ENCODE assay signal across 8 mouse cellular contexts in the genomic region with DNA sequence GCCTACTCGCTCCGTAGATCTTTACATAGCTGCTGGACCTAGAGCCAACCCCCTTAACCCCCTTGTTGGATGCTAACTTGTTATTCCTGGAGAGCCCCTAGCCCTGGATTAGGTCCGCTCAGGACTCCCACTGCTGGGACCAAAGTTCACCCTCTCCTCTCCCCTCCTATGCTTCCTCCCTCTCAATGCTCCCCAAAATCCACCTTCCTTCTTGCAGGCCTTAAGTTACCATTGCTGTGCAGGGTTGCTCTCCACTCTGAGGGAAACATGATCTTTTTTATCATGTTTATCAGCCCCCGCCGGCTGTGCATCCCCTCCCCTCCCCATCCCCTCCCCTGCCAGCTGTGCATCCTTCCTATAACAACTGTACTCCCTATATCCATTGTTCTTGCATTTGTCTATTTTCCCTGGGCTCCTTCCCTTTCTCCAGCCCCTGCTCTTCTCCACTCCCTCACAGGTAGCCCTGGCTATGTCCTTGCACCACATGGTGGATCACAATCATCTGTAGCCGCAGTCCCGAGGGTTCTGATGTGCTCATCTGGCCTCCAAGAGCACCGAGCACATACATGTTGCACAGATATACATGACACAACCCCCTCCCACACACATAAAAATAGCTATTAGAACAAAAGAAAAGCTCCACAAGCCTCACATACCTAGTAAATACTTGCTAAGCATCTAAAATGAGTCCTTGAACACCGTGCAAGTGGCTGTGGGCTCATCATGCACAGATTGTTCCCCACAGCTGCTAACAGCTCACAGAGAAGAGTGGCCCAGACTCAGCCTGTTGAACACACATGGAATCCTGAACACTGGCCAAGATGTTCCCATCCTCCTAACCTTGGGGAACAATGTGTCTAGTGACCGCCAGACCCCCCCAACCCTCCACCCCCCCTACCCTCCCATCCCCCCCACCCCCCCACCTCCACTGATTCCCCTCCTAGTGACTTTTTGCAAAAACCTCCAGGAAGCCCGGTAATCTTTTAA. TPM values are rescaled to one million over a fixed set of nuclear protein-coding genes. Genes with fewer than 3 reads are reported as not detected.
A peak's percentile ranks its signal among the peaks of the same experiment; 100 is the strongest.
DNase-seq lines count a peak whose midpoint lies in the region; ATAC-seq and TF ChIP-seq lines count a peak whose summit lies in the region.

No protein-coding gene starts in this region.

- peak overlapping the region; percentile 29; the same call in 1 of the 2 replicates for H3K9ac ChIP-seq in neural tube, embryonic 11.5 days (ENCODE audit: low read length)
- peak overlapping the region; percentile 5 for H3K9ac ChIP-seq in heart, embryonic 15.5 days
- peak overlapping the region; percentile 48 for H3K9ac ChIP-seq in liver, postnatal 0 days (replicated peaks)

- 32% methylated on average over 11 of the region's 11 CpGs for WGBS in neural tube, embryonic 11.5 days
- 29% methylated on average over 11 of the region's 11 CpGs for WGBS in heart, embryonic 15.5 days
- WGBS in liver, postnatal 0 days (ENCODE audit: insufficient replicate concordance), result 33% methylated on average over 11 of the region's 11 CpGs

- no peaks in the 10 kb centered on the region for H3K9me3 ChIP-seq in neural tube, embryonic 11.5 days (ENCODE audit: control insufficient read depth, low read length)
- no peaks in the 10 kb centered on the region for H3K9me3 ChIP-seq in heart, embryonic 15.5 days (replicated peaks)
- no peaks in the 10 kb centered on the region for H3K9me3 ChIP-seq in liver, postnatal 0 days (ENCODE audit: low read length)

- ATAC-seq in neural tube, embryonic 11.5 days (ENCODE audit: insufficient read depth, low FRiP score, low TSS enrichment), result no peak
- ATAC-seq in heart, embryonic 15.5 days (replicated peaks; ENCODE audit: insufficient number of reproducible peaks, insufficient read depth, low FRiP score, low read depth), result no peak; the same call in 1 of the 2 replicates
- ATAC-seq in liver, postnatal 0 days, result no peak

- no peaks in the 10 kb centered on the region for H3K36me3 ChIP-seq in neural tube, embryonic 11.5 days (ENCODE audit: control insufficient read depth, insufficient read depth, low read length)
- H3K36me3 ChIP-seq in heart, embryonic 15.5 days, result peaks cover 6% of the 10 kb centered on the region
- no peaks in the 10 kb centered on the region for H3K36me3 ChIP-seq in liver, postnatal 0 days (replicated peaks; ENCODE audit: insufficient read depth, low read length)
- no peaks in the 10 kb centered on the region for H3K36me3 ChIP-seq in testis, adult 2 months (ENCODE audit: control insufficient read depth, insufficient read depth, low read length)

- no peak for TF ChIP-seq CTCF in liver, postnatal 0 days (IDR thresholded peaks at IDR 0.05; ENCODE audit: low read depth)
- TF ChIP-seq CTCF in testis, adult 2 months (IDR thresholded peaks at IDR 0.05; ENCODE audit: control insufficient read depth, insufficient read depth, insufficient replicate concordance, low read depth, low read length), result no peak

- peak overlapping the region; percentile 28; the same call in 1 of the 2 replicates for H3K4me2 ChIP-seq in neural tube, embryonic 11.5 days (ENCODE audit: low read depth)
- peak overlapping the region; percentile 67 for H3K4me2 ChIP-seq in heart, embryonic 15.5 days
- H3K4me2 ChIP-seq in liver, postnatal 0 days (ENCODE audit: low read depth, low read length), result peak overlapping the region; percentile 94

- no peak for DNase-seq in neural tube, embryonic 11.5 days (ENCODE audit: low spot score)
- DNase-seq in neural tube, embryonic 10.5 days (ENCODE audit: extremely low spot score, low spot score), result no peak
- no peak for DNase-seq in liver, postnatal 0 days
- no peak for DNase-seq in left cerebral cortex, adult 11 months (ENCODE audit: low spot score)
- no peak for DNase-seq in gastrocnemius, postnatal 4 days (ENCODE audit: low spot score in 2 of 2)
- DNase-seq in retina, postnatal 1 day, result no peak

- H3K27me3 ChIP-seq in neural tube, embryonic 11.5 days (ENCODE audit: control insufficient read depth, insufficient read depth, low read length), result no peaks in the 10 kb centered on the region
- no peaks in the 10 kb centered on the region for H3K27me3 ChIP-seq in heart, embryonic 15.5 days
- no peaks in the 10 kb centered on the region for H3K27me3 ChIP-seq in liver, postnatal 0 days (ENCODE audit: insufficient read depth, low read length)
- H3K27me3 ChIP-seq in testis, adult 2 months (ENCODE audit: control insufficient read depth, insufficient read depth, low read length), result no peaks in the 10 kb centered on the region

- H3K4me1 ChIP-seq in neural tube, embryonic 11.5 days (ENCODE audit: control insufficient read depth, insufficient read depth, low read length), result peaks cover 9% of the 10 kb centered on the region
- H3K4me1 ChIP-seq in heart, embryonic 15.5 days (replicated peaks), result peaks cover 38% of the 10 kb centered on the region
- H3K4me1 ChIP-seq in liver, postnatal 0 days (ENCODE audit: insufficient read depth), result peaks cover 32% of the 10 kb centered on the region
- peaks cover 5% of the 10 kb centered on the region for H3K4me1 ChIP-seq in testis, adult 2 months (ENCODE audit: control insufficient read depth, insufficient read depth, low read length)

- no peak for TF ChIP-seq POLR2A in testis, adult 2 months (IDR thresholded peaks at IDR 0.05; ENCODE audit: control insufficient read depth, low read depth, low read length)

- H3K4me3 ChIP-seq in neural tube, embryonic 11.5 days (ENCODE audit: low read depth, low read length), result peak overlapping the region; percentile 13; the same call in 1 of the 2 replicates
- peak overlapping the region; percentile 40 for H3K4me3 ChIP-seq in heart, embryonic 15.5 days
- H3K4me3 ChIP-seq in liver, postnatal 0 days (ENCODE audit: low read depth, low read length), result peak overlapping the region; percentile 29
- H3K4me3 ChIP-seq in testis, adult 2 months (ENCODE audit: control insufficient read depth, low read depth, low read length), result no peak overlapping the region

- TF ChIP-seq EP300 in liver, postnatal 0 days (IDR thresholded peaks at IDR 0.05; ENCODE audit: low read depth), result no peak

- H3K27ac ChIP-seq in neural tube, embryonic 11.5 days (ENCODE audit: low read depth, low read length), result peak overlapping the region; percentile 63
- H3K27ac ChIP-seq in heart, embryonic 15.5 days, result peak overlapping the region; percentile 81
- peak overlapping the region; percentile 83; the same call in 1 of the 2 replicates for H3K27ac ChIP-seq in liver, postnatal 0 days (ENCODE audit: low read depth)
- H3K27ac ChIP-seq in testis, adult 2 months (ENCODE audit: control insufficient read depth, insufficient read depth, low read depth, low read length), result peak overlapping the region; percentile 73

RNA-seq across cellular contexts. Expression of a gene that starts 0.6 kb away (rescaled TPM):
- polyA plus RNA-seq in neural tube, embryonic 11.5 days (2014; fragmentation: Nextera tagmentation; extraction: Ambion mirVana), result 10.8 and 14.6 TPM in 2 replicates
- polyA plus RNA-seq in heart, embryonic 15.5 days (2015; fragmentation: Nextera tagmentation; extraction: Ambion mirVana), result 38.4 and 43.5 TPM in 2 replicates
- polyA plus RNA-seq in liver, postnatal 0 days (2015; fragmentation: Nextera tagmentation; extraction: Ambion mirVana), result 7.6 and 7.9 TPM in 2 replicates
- 1.7 and 2.4 TPM in 2 replicates for polyA plus RNA-seq in testis, adult 2 months (2012; rRNA removed)
- total RNA-seq in gastrocnemius, postnatal 4 days (2021), result 10 to 100 TPM; 14.4 to 26.0 TPM

RNA-seq across cellular contexts. Expression of a gene that starts 1.4 kb away (rescaled TPM):
- 35.9 and 36.2 TPM in 2 replicates for polyA plus RNA-seq in neural tube, embryonic 11.5 days (2014; fragmentation: Nextera tagmentation; extraction: Ambion mirVana)
- 33.3 and 35.8 TPM in 2 replicates for polyA plus RNA-seq in heart, embryonic 15.5 days (2015; fragmentation: Nextera tagmentation; extraction: Ambion mirVana)
- polyA plus RNA-seq in liver, postnatal 0 days (2015; fragmentation: Nextera tagmentation; extraction: Ambion mirVana), result 17.1 and 22.9 TPM in 2 replicates
- 14.9 and 17.6 TPM in 2 replicates for polyA plus RNA-seq in testis, adult 2 months (2012; rRNA removed)
- total RNA-seq in gastrocnemius, postnatal 4 days (2021), result 10 to 100 TPM; 91.3 to 95.8 TPM

RNA-seq across cellular contexts. Expression of a gene that starts 10.3 kb away (rescaled TPM):
- 3.3 and 5.0 TPM in 2 replicates for polyA plus RNA-seq in neural tube, embryonic 11.5 days (2014; fragmentation: Nextera tagmentation; extraction: Ambion mirVana)
- polyA plus RNA-seq in heart, embryonic 15.5 days (2015; fragmentation: Nextera tagmentation; extraction: Ambion mirVana), result 3.6 and 4.7 TPM in 2 replicates
- 0.77 and 1.00 TPM in 2 replicates for polyA plus RNA-seq in liver, postnatal 0 days (2015; fragmentation: Nextera tagmentation; extraction: Ambion mirVana)
- polyA plus RNA-seq in testis, adult 2 months (2012; rRNA removed), result 16.2 and 16.5 TPM in 2 replicates
- 1 to 10 TPM; 1.0 to 1.6 TPM for total RNA-seq in gastrocnemius, postnatal 4 days (2021)

RNA-seq across cellular contexts. Expression of a gene that starts 12.1 kb away (rescaled TPM):
- 35.7 and 36.5 TPM in 2 replicates for polyA plus RNA-seq in neural tube, embryonic 11.5 days (2014; fragmentation: Nextera tagmentation; extraction: Ambion mirVana)
- polyA plus RNA-seq in heart, embryonic 15.5 days (2015; fragmentation: Nextera tagmentation; extraction: Ambion mirVana), result 46.9 and 55.7 TPM in 2 replicates
- polyA plus RNA-seq in liver, postnatal 0 days (2015; fragmentation: Nextera tagmentation; extraction: Ambion mirVana), result 15.2 and 17.3 TPM in 2 replicates
- polyA plus RNA-seq in testis, adult 2 months (2012; rRNA removed), result 2.0 TPM in 2 replicates
- 10 to 100 TPM; 27.0 to 27.2 TPM for total RNA-seq in gastrocnemius, postnatal 4 days (2021)

RNA-seq across cellular contexts. Expression of a gene that starts 21.0 kb away (rescaled TPM):
- polyA plus RNA-seq in neural tube, embryonic 11.5 days (2014; fragmentation: Nextera tagmentation; extraction: Ambion mirVana), result 347 and 348 TPM in 2 replicates
- polyA plus RNA-seq in heart, embryonic 15.5 days (2015; fragmentation: Nextera tagmentation; extraction: Ambion mirVana), result 323 and 434 TPM in 2 replicates
- 145 and 157 TPM in 2 replicates for polyA plus RNA-seq in liver, postnatal 0 days (2015; fragmentation: Nextera tagmentation; extraction: Ambion mirVana)
- 30.5 and 40.4 TPM in 2 replicates for polyA plus RNA-seq in testis, adult 2 months (2012; rRNA removed)
- total RNA-seq in gastrocnemius, postnatal 4 days (2021), result 100 to 1,000 TPM; 197 to 219 TPM

Comparison
In these comparisons a context has a peak if more than half of its experiments do, and no peak if none do; other contexts are left out.
1. H3K4me2 ChIP-seq: peak in every context shown above with its lines; median percentile 94 in liver, postnatal 0 days; 67 in heart, embryonic 15.5 days; 28 in neural tube, embryonic 11.5 days.